Mouse (Mus musculus): ENCODE data around the gene Lhx2.

The Lhx2 gene

DNA sequence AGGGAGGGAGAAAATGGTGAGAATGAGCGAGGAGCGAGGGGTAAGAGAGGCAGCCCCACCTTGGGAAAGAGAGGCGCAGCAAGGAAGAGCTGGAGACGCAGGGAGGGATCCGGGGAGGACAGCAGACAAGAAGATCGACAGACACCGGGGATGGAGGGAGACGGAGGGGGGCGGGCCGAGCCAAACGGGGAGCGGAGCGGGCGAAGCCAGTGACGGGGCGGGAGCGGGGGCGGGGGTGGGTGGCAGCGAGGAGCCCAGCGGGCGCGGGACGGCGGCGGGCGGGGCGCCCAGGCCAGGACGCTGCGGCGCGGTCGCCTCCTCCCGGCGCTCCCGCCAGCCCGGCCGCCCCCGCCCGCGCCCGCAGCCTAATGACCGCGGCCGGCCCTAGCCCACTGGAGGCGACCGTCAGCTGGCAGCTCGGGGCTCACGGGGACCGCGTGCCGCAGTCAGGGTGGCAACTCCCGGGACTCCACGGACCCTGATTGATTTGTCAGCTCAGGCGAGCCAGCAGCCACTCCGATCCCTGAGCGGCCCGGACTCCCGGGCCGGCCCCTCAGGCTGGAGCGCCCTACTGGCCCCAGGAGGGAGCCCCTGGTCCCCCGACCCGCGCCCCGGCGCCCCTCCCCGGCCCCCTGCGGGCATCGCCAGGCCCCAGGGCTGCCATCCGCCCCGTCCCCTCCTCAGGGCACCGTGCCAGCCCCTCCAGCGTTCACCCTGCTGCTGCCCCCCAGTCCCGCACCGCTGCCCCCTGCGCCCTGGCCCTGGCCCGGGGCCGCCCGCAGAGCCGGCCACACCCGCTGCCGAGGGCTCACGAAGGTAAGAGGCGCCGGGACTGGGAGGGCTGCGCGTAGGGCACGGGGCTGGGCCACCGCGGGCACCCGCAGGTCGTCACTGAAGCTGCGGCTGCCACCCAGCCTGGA is at the start of gene Lhx2:
Lhx2 (plus strand) TSS at position 292 of the 920 bp plus-strand sequence.
- no peak for DNase-seq

DNA sequence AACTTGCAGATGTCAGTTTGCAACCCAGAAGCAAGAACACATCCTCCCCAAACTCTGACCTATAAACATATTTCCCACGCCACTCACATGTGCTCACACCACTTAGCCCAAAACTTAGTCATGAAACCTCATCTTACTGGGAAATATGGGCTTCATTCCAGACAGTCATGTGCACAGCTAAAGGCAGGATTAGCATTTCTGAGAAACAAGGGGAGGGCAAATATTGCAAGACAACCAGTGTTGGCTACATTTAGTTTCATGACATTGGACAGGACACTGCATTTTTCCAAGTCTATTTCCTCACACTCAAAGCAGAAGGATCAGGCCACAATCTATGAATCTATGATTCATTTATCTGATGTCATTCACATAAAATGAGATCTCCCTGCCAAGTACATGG is 47.6 kb upstream of the Lhx2 start:
- peak in 1 of 2 experiments; percentile 16 for DNase-seq

GRCm38 (mm10) chr2:38295939-38296338 is 43.1 kb upstream of the Lhx2 start:
- DNase-seq = no peak

- no peak for DNase-seq
Measured at GRCm38 (mm10) chr2:38300941-38301340, 38.1 kb upstream of the Lhx2 start.

DNA sequence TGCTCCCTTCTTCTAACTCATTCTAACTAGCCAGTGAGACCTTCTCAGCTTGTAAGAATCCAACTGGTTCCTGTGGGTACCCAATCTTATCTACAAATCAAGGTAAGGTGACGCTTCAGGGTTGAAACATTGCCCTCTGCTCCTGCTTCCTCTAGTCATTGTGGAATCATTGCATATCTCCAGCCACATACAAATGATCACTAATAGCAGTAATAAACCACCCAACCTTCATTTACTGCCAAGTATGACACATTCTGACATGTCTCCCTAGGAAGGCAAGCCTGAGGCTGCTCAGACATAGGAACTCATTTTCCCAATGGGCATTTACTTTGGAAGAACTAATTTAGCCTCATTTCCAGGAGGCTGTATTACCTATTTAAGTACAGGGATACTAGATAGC is 33.9 kb upstream of the Lhx2 start:
- no peak for DNase-seq

DNA sequence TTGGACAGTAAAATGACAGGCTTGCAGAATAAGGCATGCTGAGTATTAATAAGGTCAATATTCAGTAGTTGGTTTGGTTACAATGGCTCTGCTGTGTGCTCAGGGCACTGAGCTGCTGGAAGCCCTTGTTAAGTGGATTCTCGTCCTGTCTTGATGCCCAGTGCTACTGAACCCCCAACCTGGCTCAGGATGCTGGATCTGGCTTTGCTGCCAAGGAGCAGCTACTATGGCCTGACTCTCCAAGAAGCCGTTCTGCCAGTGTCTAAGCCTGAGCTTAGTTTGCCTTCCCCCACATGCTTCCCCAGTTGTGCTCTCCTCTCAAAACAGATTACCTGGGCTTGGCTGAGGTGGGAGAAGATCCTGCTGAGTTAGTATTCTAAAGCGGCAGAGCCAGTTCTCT is 26.2 kb upstream of the Lhx2 start:
- DNase-seq = no peak

DNA sequence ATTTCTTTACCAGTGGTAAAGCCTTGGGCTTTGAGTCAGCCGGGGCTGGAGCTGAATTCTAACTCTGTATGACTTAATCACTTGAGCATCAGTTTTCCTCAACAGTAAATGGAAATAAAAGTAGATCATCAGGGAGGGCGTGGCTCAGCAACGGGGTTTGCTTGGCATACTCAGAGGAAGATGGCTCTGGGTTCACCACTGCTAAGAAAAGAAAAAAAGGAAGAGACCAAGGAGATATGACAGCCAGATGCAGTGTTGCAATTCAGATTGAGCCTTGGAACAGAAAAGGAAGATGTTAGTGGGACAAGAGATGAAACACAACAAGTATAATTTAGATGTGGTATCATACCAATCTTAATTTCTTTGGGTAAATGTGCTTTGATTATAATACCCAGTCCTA is 25.7 kb upstream of the Lhx2 start:
- no peak for DNase-seq

DNA sequence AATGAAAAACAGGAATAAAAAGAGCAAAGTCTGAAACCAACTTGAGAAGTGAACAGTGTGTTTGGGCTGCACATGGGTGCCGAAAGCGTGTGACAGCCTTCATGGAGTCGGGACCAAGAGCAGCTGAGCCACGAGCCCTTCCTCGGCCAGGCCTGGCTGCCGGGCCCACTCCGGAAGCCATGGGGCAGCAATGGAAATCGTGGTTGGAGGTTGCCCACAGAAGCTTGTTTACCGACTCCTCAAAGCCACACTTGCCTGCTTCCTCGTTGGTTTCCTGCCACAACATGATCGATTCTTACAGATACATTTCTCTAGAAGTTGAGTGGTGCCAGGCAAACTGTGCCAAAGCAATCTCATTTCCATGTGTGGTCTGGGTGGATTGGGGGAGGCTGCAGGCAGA is 20.0 kb upstream of the Lhx2 start:
- no peak for DNase-seq

- no peak for DNase-seq
Measured at GRCm38 (mm10) chr2:38320911-38321310, 18.2 kb upstream of the Lhx2 start.

DNA sequence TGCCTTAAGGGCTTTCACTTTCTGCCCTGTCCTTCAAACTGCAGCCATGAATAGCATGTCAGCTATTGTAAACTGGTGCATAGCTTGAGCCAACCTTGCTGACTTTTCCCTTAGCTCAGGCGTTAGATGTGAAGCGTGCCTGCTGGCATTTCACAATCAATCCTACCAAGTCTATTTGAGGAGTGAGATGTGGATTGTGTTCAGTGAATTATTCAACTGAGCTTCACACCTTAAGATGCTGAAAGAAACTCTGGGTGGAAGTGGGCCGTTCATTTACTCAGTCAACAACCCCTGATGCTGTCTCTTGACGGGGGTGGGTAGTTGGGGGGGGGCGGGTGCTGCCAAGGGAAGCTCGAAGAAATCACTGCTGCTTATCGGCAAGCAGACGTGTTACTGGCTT is 15.7 kb upstream of the Lhx2 start:
- no peak for DNase-seq

DNA sequence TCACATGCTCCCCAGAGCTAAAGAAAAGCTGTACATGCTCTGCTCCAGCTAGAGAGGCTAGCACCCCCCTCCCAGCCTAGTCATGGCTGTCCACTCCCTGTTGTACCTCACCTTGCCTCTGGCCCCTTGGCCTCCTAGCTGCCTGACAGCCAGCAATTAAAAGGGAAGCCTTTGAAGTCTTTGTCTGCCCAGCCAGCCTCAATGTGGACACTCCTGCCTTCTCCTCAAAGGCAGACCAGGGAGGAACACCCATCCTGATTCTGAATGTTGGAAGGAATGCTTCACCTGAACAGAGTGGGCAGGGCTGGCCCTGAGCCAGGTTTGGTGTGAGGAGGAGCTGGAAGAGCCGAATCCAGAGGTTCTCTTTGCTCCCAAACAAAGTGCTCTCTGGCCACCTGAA is 12.4 kb upstream of the Lhx2 start:
- DNase-seq = no peak

DNA sequence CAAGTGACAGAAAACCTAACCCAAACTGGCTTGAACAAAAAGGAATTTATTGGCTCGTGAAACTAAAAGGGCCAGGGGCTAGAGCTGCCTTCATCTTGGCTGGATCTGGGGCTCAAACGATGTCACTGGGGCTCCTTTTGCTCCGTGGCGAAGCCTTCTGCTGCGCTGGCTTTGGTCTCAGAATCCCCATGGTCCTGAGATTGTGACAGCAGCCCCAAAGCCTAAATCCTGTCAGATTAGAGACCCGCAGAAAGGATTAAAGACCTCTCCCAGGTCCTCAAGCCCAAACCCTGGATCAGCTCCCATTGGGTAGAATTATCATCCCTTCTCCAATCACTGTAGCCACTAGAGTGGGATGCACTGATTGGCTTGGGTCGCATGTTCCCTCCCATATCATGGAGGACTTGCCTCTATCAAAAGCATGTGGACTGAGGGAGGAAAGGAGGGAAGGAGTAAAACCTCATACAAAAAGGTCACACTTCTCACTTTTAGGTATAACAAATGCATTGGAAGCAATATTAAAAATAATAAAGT is 5.4 kb upstream of the Lhx2 start:
- DNase-seq = no peak

GRCm38 (mm10) chr2:38336606-38337005 is 2.5 kb upstream of the Lhx2 start:
- no peak for DNase-seq

- no peak for DNase-seq
Measured at GRCm38 (mm10) chr2:38337091-38337640, 1.9 kb upstream of the Lhx2 start.

DNA sequence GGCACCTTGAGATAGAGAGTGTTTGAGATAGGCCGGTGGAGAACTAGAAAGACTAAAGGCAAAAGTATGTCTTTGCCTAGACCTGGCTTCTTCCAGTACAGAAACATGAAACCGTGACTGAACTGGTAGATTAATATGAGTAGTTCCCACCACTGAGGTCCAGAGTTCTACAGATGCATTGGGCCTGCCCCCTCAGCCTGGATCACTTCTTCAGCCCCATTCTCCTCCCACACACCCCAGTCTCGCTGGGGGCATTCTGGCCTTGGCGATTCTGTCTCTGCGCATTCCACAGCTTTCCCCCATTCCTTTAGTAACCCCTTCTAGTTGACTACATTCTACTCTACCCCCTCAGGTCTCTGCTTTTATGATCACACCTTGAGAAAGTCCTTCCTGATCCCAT is 1.4 kb upstream of the Lhx2 start:
- no peak for DNase-seq

DNA sequence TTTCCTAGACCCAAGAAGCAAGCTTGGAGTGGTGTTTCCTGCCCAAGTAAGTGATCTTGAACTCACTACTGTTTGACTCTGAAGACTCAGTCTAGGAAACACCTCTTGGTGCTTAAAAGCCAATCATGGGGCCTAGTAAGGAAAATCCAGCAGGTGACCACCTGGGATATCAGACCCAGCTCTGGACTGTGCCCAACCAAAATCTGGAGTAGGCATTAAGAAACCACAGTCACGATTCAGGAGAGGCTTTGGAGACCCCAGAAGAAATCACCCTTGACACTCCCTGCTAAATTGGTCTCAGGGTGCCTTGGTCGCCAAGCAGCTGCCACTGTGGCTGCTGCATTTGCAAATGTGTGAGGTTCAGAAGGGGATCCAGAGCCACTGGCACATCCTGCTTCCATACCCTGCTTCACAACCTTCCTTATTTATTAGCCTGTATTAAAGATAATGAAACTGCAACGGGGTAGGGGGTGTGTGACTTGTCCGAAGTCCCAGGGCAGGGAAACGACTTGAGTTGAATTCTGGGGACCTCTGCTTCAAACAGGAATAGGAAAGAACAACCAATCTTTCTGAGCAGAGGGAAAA is 641 bp upstream of the Lhx2 start:
- no peak for DNase-seq

- no peak for DNase-seq
Measured at GRCm38 (mm10) chr2:38339910-38340625, 987 bp downstream of the Lhx2 start.

DNA sequence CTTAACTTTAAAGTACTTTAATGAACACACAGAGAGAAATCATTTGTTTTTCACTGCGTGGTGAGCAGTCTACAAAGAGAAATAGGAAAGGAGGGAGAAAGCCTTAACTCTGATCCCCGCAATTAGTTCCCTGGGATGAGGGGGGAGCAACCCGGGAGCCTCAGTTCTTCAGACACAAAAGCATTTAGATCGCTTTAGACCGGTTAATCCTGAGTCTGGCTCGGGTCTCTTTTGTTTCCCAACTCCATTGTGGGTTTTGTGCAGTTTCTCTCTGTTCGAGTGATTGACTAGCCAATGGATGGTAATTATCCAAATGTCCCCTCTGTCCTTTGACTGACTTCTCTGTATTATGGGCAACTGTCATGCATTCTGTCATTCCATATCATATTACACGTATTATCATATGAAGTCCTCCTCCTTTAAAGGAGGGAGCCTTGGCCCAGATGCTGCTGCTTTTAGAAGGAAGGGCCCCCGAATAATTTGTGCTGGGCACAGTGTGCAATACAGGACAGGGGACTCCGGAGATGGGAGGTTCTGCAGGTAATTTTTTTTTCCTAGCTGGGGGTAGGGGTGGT is 1.6 kb downstream of the Lhx2 start:
- DNase-seq = no peak

- no peak for DNase-seq
Measured at GRCm38 (mm10) chr2:38343573-38343972, 4.5 kb downstream of the Lhx2 start.

DNA sequence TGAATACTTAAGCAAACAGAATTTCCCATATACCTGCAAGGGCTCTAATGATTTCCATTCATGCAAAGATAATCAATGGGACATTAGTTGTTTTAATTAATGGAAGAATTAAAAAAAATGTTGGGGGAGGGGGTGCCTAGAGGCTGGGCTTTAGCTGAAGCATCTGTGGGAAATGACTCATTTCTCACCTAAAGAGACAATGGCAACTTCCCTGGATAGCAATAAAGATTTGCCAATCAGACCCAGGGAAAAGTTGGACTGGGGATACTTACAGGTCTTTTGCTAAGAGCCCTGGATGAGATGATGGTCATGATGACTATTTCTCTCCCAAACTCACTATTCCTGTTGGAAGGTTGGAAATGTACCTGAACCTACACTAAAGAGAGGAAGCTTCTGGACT is 5.6 kb downstream of the Lhx2 start:
- no peak for DNase-seq

GRCm38 (mm10) chr2:38346417-38346816 is 7.3 kb downstream of the Lhx2 start:
- no peak for DNase-seq

DNA sequence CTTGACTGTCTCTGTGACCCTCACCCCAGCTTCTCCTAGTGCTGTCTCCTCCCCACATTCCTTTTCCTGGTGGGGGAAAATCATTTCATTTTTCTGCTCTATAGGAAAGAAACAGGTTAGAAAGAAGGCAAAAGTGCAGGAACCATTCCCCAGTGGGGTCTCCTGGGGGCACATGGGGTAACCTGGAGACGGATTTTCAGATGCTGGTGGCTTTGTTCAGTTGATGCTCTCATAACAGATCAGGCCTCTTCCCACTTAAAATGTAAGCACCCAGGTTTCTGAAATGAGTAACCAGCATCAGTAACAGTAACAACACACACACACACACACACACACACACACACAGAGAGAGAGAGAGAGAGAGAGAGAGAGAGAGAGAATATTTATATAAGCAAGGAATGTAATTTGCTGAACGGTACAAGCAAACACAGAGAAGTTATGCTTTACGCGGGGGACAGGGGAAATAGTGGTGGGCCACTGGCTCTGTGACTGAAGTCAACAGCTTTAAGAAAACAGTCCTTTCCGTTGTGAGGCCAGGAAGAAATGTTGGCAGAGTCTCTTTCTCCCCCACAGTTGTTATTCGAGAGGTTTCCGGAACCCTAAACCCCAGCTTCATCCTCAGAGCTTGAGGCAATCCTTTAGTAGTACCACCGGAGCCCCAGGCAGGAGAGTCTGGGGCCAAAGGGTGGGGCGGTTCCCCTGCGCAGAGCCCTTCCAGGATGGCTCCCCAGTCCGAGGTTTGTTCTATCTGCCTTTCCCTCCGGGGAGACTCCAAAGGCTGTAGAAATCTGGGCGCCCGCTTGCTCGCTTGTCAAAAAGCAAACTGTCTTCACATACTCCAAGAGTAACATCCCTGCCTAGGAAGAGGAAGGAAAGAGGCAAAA is 8.0 kb downstream of the Lhx2 start:
- DNase-seq = no peak

All from lung, adult 18-20 months (tissue).